Mouse (Mus musculus) ES-Bruce4 (cell line): Measurements from ENCODE around the gene Fmnl1.

Source experiments
- CTCF ChIP-seq: IDR thresholded peaks from one replicate; pipeline ENCODE4 v1.8.1; 2011; ENCODE audit warnings: low read depth, low read length
- POLR2A ChIP-seq: IDR thresholded peaks from one replicate; pipeline ENCODE4 v1.8.1; 2011; ENCODE audit warnings: low read length; ENCODE audit not compliant: insufficient read depth

- no peak for TF ChIP-seq CTCF
- no peak for TF ChIP-seq POLR2A
Measured at GRCm38 (mm10) chr11:103201664-103202063, 30.8 kb downstream of the Fmnl1 start.
